Mouse (Mus musculus): Measurements from ENCODE around the gene Tldc1.

Gene Tldc1

GRCm38 (mm10) chr8:119778263-119778662, at the start of gene Tldc1:
Gene Tldc1, minus strand, starts transcription at chr8:119778416.
- in situ Hi-C loops (cut with MboI, MseI): loop anchor here (5.0 kb wide), 1 partner anchor 91 kb away; no protein-coding TSS in a partner anchor

- in situ Hi-C loops (cut with MboI, MseI): no loop called here
Measured at GRCm38 (mm10) chr8:119827721-119828153, 49.5 kb upstream of the Tldc1 start.

GRCm38 (mm10) chr8:119826982-119827381, 48.8 kb upstream of the Tldc1 start:
- in situ Hi-C loops (cut with MboI, MseI): no loop called here

GRCm38 (mm10) chr8:119825950-119826730, 47.9 kb upstream of the Tldc1 start:
- in situ Hi-C loops (cut with MboI, MseI): no loop called here

- in situ Hi-C loops (cut with MboI, MseI): no loop called here
Measured at GRCm38 (mm10) chr8:119824809-119825273, 46.6 kb upstream of the Tldc1 start.

- in situ Hi-C loops (cut with MboI, MseI): no loop called here
Measured at GRCm38 (mm10) chr8:119824100-119824499, 45.9 kb upstream of the Tldc1 start.

GRCm38 (mm10) chr8:119823278-119823677, 45.1 kb upstream of the Tldc1 start:
- in situ Hi-C loops (cut with MboI, MseI): no loop called here

- in situ Hi-C loops (cut with MboI, MseI): no loop called here
Measured at GRCm38 (mm10) chr8:119821691-119822090, 43.5 kb upstream of the Tldc1 start.

GRCm38 (mm10) chr8:119819976-119820375, 41.8 kb upstream of the Tldc1 start:
- in situ Hi-C loops (cut with MboI, MseI): loop anchor here (10.0 kb wide), 1 partner anchor 885 kb away; no protein-coding TSS in a partner anchor

- in situ Hi-C loops (cut with MboI, MseI): loop anchor here (10.0 kb wide), 1 partner anchor 885 kb away; no protein-coding TSS in a partner anchor
Measured at GRCm38 (mm10) chr8:119819316-119819715, 41.1 kb upstream of the Tldc1 start.

- in situ Hi-C loops (cut with MboI, MseI): loop anchor here (10.0 kb wide), 1 partner anchor 887 kb away; no protein-coding TSS in a partner anchor
Measured at GRCm38 (mm10) chr8:119817446-119817845, 39.2 kb upstream of the Tldc1 start.

GRCm38 (mm10) chr8:119816219-119816618, 38.0 kb upstream of the Tldc1 start:
- in situ Hi-C loops (cut with MboI, MseI): loop anchor here (10.0 kb wide), 1 partner anchor 889 kb away; no protein-coding TSS in a partner anchor

- in situ Hi-C loops (cut with MboI, MseI): loop anchor here (10.0 kb wide), 1 partner anchor 892 kb away; no protein-coding TSS in a partner anchor
Measured at GRCm38 (mm10) chr8:119812650-119813431, 34.6 kb upstream of the Tldc1 start.

- in situ Hi-C loops (cut with MboI, MseI): loop anchor here (10.0 kb wide), 1 partner anchor 893 kb away; no protein-coding TSS in a partner anchor
Measured at GRCm38 (mm10) chr8:119811925-119812324, 33.7 kb upstream of the Tldc1 start.

- in situ Hi-C loops (cut with MboI, MseI): loop anchor here (10.0 kb wide), 1 partner anchor 894 kb away; no protein-coding TSS in a partner anchor
Measured at GRCm38 (mm10) chr8:119810953-119811499, 32.8 kb upstream of the Tldc1 start.

- in situ Hi-C loops (cut with MboI, MseI): loop anchor here (10.0 kb wide), 1 partner anchor 895 kb away; no protein-coding TSS in a partner anchor
Measured at GRCm38 (mm10) chr8:119810127-119810868, 32.1 kb upstream of the Tldc1 start.

GRCm38 (mm10) chr8:119809620-119810019, 31.4 kb upstream of the Tldc1 start:
- in situ Hi-C loops (cut with MboI, MseI): loop anchor here (10.0 kb wide), 1 partner anchor 895 kb away; no protein-coding TSS in a partner anchor

- in situ Hi-C loops (cut with MboI, MseI): no loop called here
Measured at GRCm38 (mm10) chr8:119807687-119808086, 29.5 kb upstream of the Tldc1 start.

GRCm38 (mm10) chr8:119806422-119807263, 28.4 kb upstream of the Tldc1 start:
- in situ Hi-C loops (cut with MboI, MseI): no loop called here

- in situ Hi-C loops (cut with MboI, MseI): no loop called here
Measured at GRCm38 (mm10) chr8:119805275-119805674, 27.1 kb upstream of the Tldc1 start.

Measured in regulatory T cell (primary cell).